12 mouse cellular contexts compared by ENCODE assay signal in genomic region chr2:45170272-45170671, GRCm38 (mm10). TPM values are rescaled to one million over a fixed set of nuclear protein-coding genes. Genes with fewer than 3 reads are reported as not detected.
DNase-seq lines count a peak whose midpoint lies in the region; ATAC-seq and TF ChIP-seq lines count a peak whose summit lies in the region.
"Had no signal": no experiment of that assay in that cellular context is flagged by ENCODE, and none has a peak within 500 bp of the region (broad histone marks: within the 10 kb centered on the region; RNA-seq: fewer than 3 reads in every experiment).

No protein-coding gene starts in this region.

- no peaks in the 10 kb centered on the region for H3K27me3 ChIP-seq in midbrain, embryonic 11.5 days (ENCODE audit: control insufficient read depth, insufficient read depth, low read length)
- H3K27me3 ChIP-seq: stomach, embryonic 15.5 days had no signal

- no peak for TF ChIP-seq CTCF in layer of hippocampus, adult 2 months (conservative IDR thresholded peaks at IDR 0.05)
- TF ChIP-seq CTCF in brain, embryonic 14.5 days (IDR thresholded peaks at IDR 0.05; ENCODE audit: borderline replicate concordance, extremely low read depth, insufficient read depth, insufficient read length), result no peak

- H3K4me2 ChIP-seq in midbrain, embryonic 11.5 days, result no peak overlapping the region
- H3K4me2 ChIP-seq: stomach, embryonic 15.5 days had no signal

- WGBS in midbrain, embryonic 11.5 days, result 46% methylated on average over 3 of the region's 3 CpGs

- no peak for DNase-seq in layer of hippocampus, adult 2 months (ENCODE audit: low spot score in 2 of 2)
- no peak for DNase-seq in layer of hippocampus, adult 18-20 months (ENCODE audit: low spot score in 2 of 2)
- DNase-seq in ES-E14 (ENCODE audit: low read depth, low spot score), result no peak
- DNase-seq in brain, embryonic 14.5 days (ENCODE audit: low read depth), result peak; percentile 48
- DNase-seq in midbrain, embryonic 11.5 days (ENCODE audit: low spot score, missing footprints), result no peak
- no peak for DNase-seq in lung, postnatal 36 days
- DNase-seq in left cerebral cortex, adult 18-20 months (ENCODE audit: low spot score in 2 of 2), result no peak
- DNase-seq: cerebellum, adult 9-11 months; gastrocnemius, postnatal 25 days; layer of hippocampus, postnatal 36 days; left cerebral cortex, postnatal 4 days had no signal

- no peaks in the 10 kb centered on the region for H3K36me3 ChIP-seq in ES-E14 (ENCODE audit: control insufficient read depth, insufficient read depth, low read length, poor library complexity, severe bottlenecking)
- H3K36me3 ChIP-seq in midbrain, embryonic 11.5 days (ENCODE audit: control insufficient read depth, insufficient read depth, low read length), result no peaks in the 10 kb centered on the region
- H3K36me3 ChIP-seq: stomach, embryonic 15.5 days had no signal

- H3K27ac ChIP-seq in layer of hippocampus, adult 2 months, result peak overlapping the region; percentile 82
- H3K27ac ChIP-seq in ES-E14 (ENCODE audit: insufficient read depth, low read depth, low read length, poor library complexity, severe bottlenecking), result no peak overlapping the region
- no peak overlapping the region for H3K27ac ChIP-seq in midbrain, embryonic 11.5 days (ENCODE audit: low read depth, low read length)
- H3K27ac ChIP-seq: stomach, embryonic 15.5 days had no signal

- no peak overlapping the region for H3K4me3 ChIP-seq in layer of hippocampus, adult 2 months
- no peak overlapping the region for H3K4me3 ChIP-seq in ES-E14 (ENCODE audit: insufficient read depth in 1 of 2, low read depth in 1 of 2, low read length in 2 of 2, poor library complexity in 1 of 2, severe bottlenecking in 1 of 2)
- H3K4me3 ChIP-seq in midbrain, embryonic 11.5 days (ENCODE audit: low read depth, low read length), result no peak overlapping the region
- H3K4me3 ChIP-seq: stomach, embryonic 15.5 days had no signal

- no peak for TF ChIP-seq POLR2A in brain, embryonic 14.5 days (IDR thresholded peaks at IDR 0.05; ENCODE audit: borderline replicate concordance, extremely low read depth, insufficient read depth, insufficient read length, poor library complexity, severe bottlenecking)

- in situ Hi-C loops in ES-E14 (cut with MboI; ENCODE audit: low sequenced_read_pairs in 2 of 2, unreplicated experiment in 2 of 2), result no loop called here

- no peak overlapping the region for H3K9ac ChIP-seq in ES-E14 (ENCODE audit: insufficient read depth, low read depth, low read length, poor library complexity, severe bottlenecking)
- H3K9ac ChIP-seq in midbrain, embryonic 11.5 days (ENCODE audit: low read length), result no peak overlapping the region
- H3K9ac ChIP-seq: stomach, embryonic 15.5 days had no signal

- no peaks in the 10 kb centered on the region for H3K9me3 ChIP-seq in ES-E14 (ENCODE audit: control insufficient read depth, insufficient read depth, low read depth, low read length)
- H3K9me3 ChIP-seq in midbrain, embryonic 11.5 days (ENCODE audit: control insufficient read depth, low read length), result peaks cover 2% of the 10 kb centered on the region; the same call in 1 of the 2 replicates
- H3K9me3 ChIP-seq: stomach, embryonic 15.5 days had no signal

- H3K4me1 ChIP-seq in ES-E14 (ENCODE audit: control insufficient read depth in 2 of 2, insufficient read depth in 2 of 2, low read length in 2 of 2, poor library complexity in 1 of 2), result no peaks in the 10 kb centered on the region
- peaks cover 18% of the 10 kb centered on the region for H3K4me1 ChIP-seq in midbrain, embryonic 11.5 days (ENCODE audit: control insufficient read depth, insufficient read depth, low read length)
- H3K4me1 ChIP-seq: stomach, embryonic 15.5 days had no signal

- ATAC-seq in midbrain, embryonic 11.5 days (ENCODE audit: low FRiP score), result peak; percentile 40

TF ChIP-seq in ES-E14, 5 proteins besides CTCF, POLR2A, EP300 and RAD21:
- TF ChIP-seq ZNF384 (IDR thresholded peaks at IDR 0.05; ENCODE audit: low read depth, low read length), result 0 out of 2 replicates have a peak, but pooled peaks have one; percentile 19
- no peak for TF ChIP-seq MAFK (IDR thresholded peaks at IDR 0.05; ENCODE audit: insufficient read depth, low read depth, low read length)

RNA-seq across cellular contexts. Expression of gene Zeb2, which starts 53.1 kb away (rescaled TPM):
- total RNA-seq in layer of hippocampus, adult 2 months (2021), result 100 to 1,000 TPM; 430 to 443 TPM
- 100 to 1,000 TPM; 381 to 385 TPM for total RNA-seq in layer of hippocampus, adult 18-20 months (2021)
- 4.4 and 11.9 TPM in 2 replicates for total RNA-seq in ES-E14 (2012; rRNA removed)
- polyA plus RNA-seq in brain, embryonic 14.5 days (2012; rRNA removed), result 33.3 and 46.5 TPM in 2 replicates
- polyA plus RNA-seq in midbrain, embryonic 11.5 days (2014; fragmentation: Nextera tagmentation; extraction: Ambion mirVana), result 61.2 and 69.9 TPM in 2 replicates
- total RNA-seq in left cerebral cortex, adult 18-20 months (2021), result 100 to 1,000 TPM; 141 to 180 TPM

Comparison
In these comparisons a context has a peak if more than half of its experiments do, and no peak if none do; other contexts are left out.
1. RNA of gene Zeb2, which starts 53.1 kb away (total RNA-seq): 430 to 443 TPM in layer of hippocampus, adult 2 months, 381 to 385 TPM in layer of hippocampus, adult 18-20 months and 141 to 180 TPM in left cerebral cortex, adult 18-20 months; 4.4 to 11.9 TPM in ES-E14; every median in the first group is over 10 times any median in the second.